10 mouse cellular contexts compared by ENCODE assay signal in genomic region chr1:134493496-134493895, GRCm38 (mm10). TPM values are rescaled to one million over a fixed set of nuclear protein-coding genes. Genes with fewer than 3 reads are reported as not detected.
A peak's percentile ranks its signal among the peaks of the same experiment; 100 is the strongest.
DNase-seq lines count a peak whose midpoint lies in the region; ATAC-seq lines count a peak whose summit lies in the region.
"Had no signal": no experiment of that assay in that cellular context is flagged by ENCODE, and none has a peak within 500 bp of the region (broad histone marks: within the 10 kb centered on the region; RNA-seq: fewer than 3 reads in every experiment).

No protein-coding gene starts in this region.

- no peaks in the 10 kb centered on the region for H3K27me3 ChIP-seq in intestine, embryonic 14.5 days (replicated peaks; ENCODE audit: control insufficient read depth, insufficient read depth, low read length)
- H3K27me3 ChIP-seq in intestine, embryonic 15.5 days (replicated peaks) = no peaks in the 10 kb centered on the region
- no peaks in the 10 kb centered on the region for H3K27me3 ChIP-seq in intestine, embryonic 16.5 days (replicated peaks; ENCODE audit: control insufficient read depth, insufficient read depth, low read length)

- no peak for DNase-seq in intestine, embryonic 14.5 days (ENCODE audit: low spot score)
- DNase-seq in 416B (ENCODE audit: low read depth) (peak; percentile 62), ES-CJ7 (ENCODE audit: low read depth, low spot score) (peak; percentile 66)
- DNase-seq in urinary bladder, postnatal 36 days (ENCODE audit: low spot score in 2 of 2) = no peak
- DNase-seq in kidney, adult 18-20 months = no peak
- DNase-seq in urinary bladder, postnatal 14 days (ENCODE audit: low spot score) = no peak

- peak overlapping the region; percentile 89; the same call in 1 of the 2 replicates for H3K4me3 ChIP-seq in intestine, embryonic 14.5 days (ENCODE audit: low read depth, low read length)
- no peak overlapping the region for H3K4me3 ChIP-seq in intestine, embryonic 15.5 days (replicated peaks)
- H3K4me3 ChIP-seq in intestine, embryonic 16.5 days (ENCODE audit: low read length) = no peak overlapping the region

- no peak overlapping the region for H3K9ac ChIP-seq in intestine, embryonic 14.5 days (ENCODE audit: low read length)
- H3K9ac ChIP-seq in intestine, embryonic 15.5 days = no peak overlapping the region
- H3K9ac ChIP-seq in intestine, embryonic 16.5 days (ENCODE audit: low read depth, low read length) = peak overlapping the region; percentile 66

- no peaks in the 10 kb centered on the region for H3K9me3 ChIP-seq in intestine, embryonic 14.5 days (ENCODE audit: control insufficient read depth, low read length)
- no peaks in the 10 kb centered on the region for H3K9me3 ChIP-seq in intestine, embryonic 15.5 days
- H3K9me3 ChIP-seq in intestine, embryonic 16.5 days (ENCODE audit: control insufficient read depth, low read length) = no peaks in the 10 kb centered on the region

- no peak for ATAC-seq in intestine, embryonic 14.5 days (replicated peaks; ENCODE audit: low FRiP score, low TSS enrichment, low read depth)
- no peak for ATAC-seq in intestine, embryonic 15.5 days
- no peak for ATAC-seq in intestine, embryonic 16.5 days

- peaks cover 21% of the 10 kb centered on the region for H3K36me3 ChIP-seq in intestine, embryonic 14.5 days (ENCODE audit: control insufficient read depth, insufficient read depth, low read length)
- peaks cover 12% of the 10 kb centered on the region for H3K36me3 ChIP-seq in intestine, embryonic 15.5 days
- H3K36me3 ChIP-seq in intestine, embryonic 16.5 days (ENCODE audit: control insufficient read depth, insufficient read depth, low read length) = peaks cover 2% of the 10 kb centered on the region; the same call in 1 of the 2 replicates

- H3K4me1 ChIP-seq in intestine, embryonic 14.5 days (replicated peaks; ENCODE audit: control insufficient read depth, insufficient read depth, low read length) = peaks cover 16% of the 10 kb centered on the region
- H3K4me1 ChIP-seq in intestine, embryonic 15.5 days (replicated peaks) = peaks cover 7% of the 10 kb centered on the region; the same call in 1 of the 2 replicates
- peaks cover 7% of the 10 kb centered on the region; the same call in 1 of the 2 replicates for H3K4me1 ChIP-seq in intestine, embryonic 16.5 days (ENCODE audit: control insufficient read depth, insufficient read depth, low read length)

- H3K27ac ChIP-seq in intestine, embryonic 14.5 days (ENCODE audit: low read depth) = no peak overlapping the region
- no peak overlapping the region for H3K27ac ChIP-seq in intestine, embryonic 15.5 days
- H3K27ac ChIP-seq in intestine, embryonic 16.5 days (ENCODE audit: low read length) = no peak overlapping the region

- WGBS in intestine, embryonic 14.5 days = 78% methylated on average over 2 of the region's 2 CpGs
- 72% methylated on average over 2 of the region's 2 CpGs for WGBS in intestine, embryonic 15.5 days
- WGBS in intestine, embryonic 16.5 days = 79% methylated on average over 2 of the region's 2 CpGs

- H3K4me2 ChIP-seq in intestine, embryonic 14.5 days (ENCODE audit: low read length) = peak overlapping the region; percentile 81; the same call in 1 of the 2 replicates
- no peak overlapping the region for H3K4me2 ChIP-seq in intestine, embryonic 15.5 days (replicated peaks)
- H3K4me2 ChIP-seq in intestine, embryonic 16.5 days (ENCODE audit: low read depth, low read length) = peak overlapping the region; percentile 77; the same call in 1 of the 2 replicates

RNA-seq across cellular contexts. Expression of gene Rabif, which starts 1.0 kb away (rescaled TPM):
- 41.8 and 48.0 TPM in 2 replicates for polyA plus RNA-seq in intestine, embryonic 14.5 days (2014; fragmentation: Nextera tagmentation; extraction: Ambion mirVana)
- polyA plus RNA-seq in intestine, embryonic 15.5 days (2015; fragmentation: Nextera tagmentation; extraction: Ambion mirVana) = 37.3 and 38.7 TPM in 2 replicates
- polyA plus RNA-seq in intestine, embryonic 16.5 days (2015; fragmentation: Nextera tagmentation; extraction: Ambion mirVana) = 37.6 and 41.2 TPM in 2 replicates

RNA-seq across cellular contexts. Expression of gene Klhl12, which starts 38.2 kb away (rescaled TPM):
- 18.9 and 25.7 TPM in 2 replicates for polyA plus RNA-seq in intestine, embryonic 14.5 days (2014; fragmentation: Nextera tagmentation; extraction: Ambion mirVana)
- 21.7 and 22.2 TPM in 2 replicates for polyA plus RNA-seq in intestine, embryonic 15.5 days (2015; fragmentation: Nextera tagmentation; extraction: Ambion mirVana)
- polyA plus RNA-seq in intestine, embryonic 16.5 days (2015; fragmentation: Nextera tagmentation; extraction: Ambion mirVana) = 19.0 and 20.5 TPM in 2 replicates

RNA-seq across cellular contexts. Expression of gene Mgat4e, which starts 56.0 kb away (rescaled TPM):
- polyA plus RNA-seq in intestine, embryonic 14.5 days (2014; fragmentation: Nextera tagmentation; extraction: Ambion mirVana) = not detected in 2 replicates
- not detected in 2 replicates for polyA plus RNA-seq in intestine, embryonic 15.5 days (2015; fragmentation: Nextera tagmentation; extraction: Ambion mirVana)
- polyA plus RNA-seq in intestine, embryonic 16.5 days (2015; fragmentation: Nextera tagmentation; extraction: Ambion mirVana) = not detected in 2 replicates
- polyA plus RNA-seq: limb, embryonic 11.5 days; spleen, adult 2 months had no signal

Comparison
In these comparisons a context has a peak if more than half of its experiments do, and no peak if none do; other contexts are left out.
1. DNase-seq: peak in 416B (single experiment) and ES-CJ7 (single experiment); none in intestine, embryonic 14.5 days (single experiment), urinary bladder, postnatal 36 days (0 of 2), kidney, adult 18-20 months (single experiment) and urinary bladder, postnatal 14 days (single experiment).